ENCODE assay signal across 21 mouse cellular contexts in the genomic region with DNA sequence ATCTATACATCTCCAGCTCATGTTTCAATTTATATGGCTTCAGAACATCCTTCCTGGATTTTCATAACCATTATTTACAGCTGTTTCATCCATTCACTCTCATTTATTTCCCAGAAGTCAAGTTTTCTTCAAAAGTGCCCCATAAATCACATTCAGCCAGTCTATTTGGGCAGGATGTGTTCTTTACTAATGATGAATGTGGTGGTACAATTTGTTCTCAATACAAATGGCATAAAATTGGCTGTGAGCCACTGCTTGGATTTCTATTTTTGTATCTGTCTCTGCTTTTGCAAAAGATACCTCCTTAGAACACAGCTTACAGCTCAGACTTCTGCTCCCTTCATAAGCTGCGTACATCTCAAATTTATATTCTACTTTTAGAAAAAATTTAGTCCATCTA. TPM values are rescaled to one million over a fixed set of nuclear protein-coding genes. Genes with fewer than 3 reads are reported as not detected.
DNase-seq lines count a peak whose midpoint lies in the region; ATAC-seq and TF ChIP-seq lines count a peak whose summit lies in the region.
"Had no signal": no experiment of that assay in that cellular context is flagged by ENCODE, and none has a peak within 500 bp of the region (broad histone marks: within the 10 kb centered on the region; RNA-seq: fewer than 3 reads in every experiment).

No protein-coding gene starts in this region.

- H3K4me2 ChIP-seq in forebrain, postnatal 0 days (ENCODE audit: low read depth), result no peak overlapping the region
- H3K4me2 ChIP-seq in forebrain, embryonic 16.5 days (ENCODE audit: low read length), result no peak overlapping the region
- H3K4me2 ChIP-seq: embryonic facial prominence, embryonic 12.5 days; forebrain, embryonic 13.5 days; hindbrain, embryonic 12.5 days; limb, embryonic 13.5 days; liver, embryonic 13.5 days; midbrain, embryonic 12.5 days; neural tube, embryonic 13.5 days had no signal

- DNase-seq in forebrain, postnatal 0 days, result peak; percentile 27
- DNase-seq in layer of hippocampus, adult 11-12 months (ENCODE audit: low spot score), result peak; percentile 49
- DNase-seq in layer of hippocampus, postnatal 25 days (ENCODE audit: extremely low spot score in 1 of 2, low spot score in 1 of 2), result no peak
- peak; percentile 5 for DNase-seq in 3T3-L1 (ENCODE audit: low read depth, low spot score)
- DNase-seq in brain, adult 2 months (ENCODE audit: low read depth, low spot score), result peak; percentile 66
- DNase-seq in testis, postnatal 10 days (ENCODE audit: low spot score), result no peak
- DNase-seq in retina, postnatal 1 day, result no peak
- DNase-seq: cerebellum, adult 9-10 months; gastrocnemius, postnatal 36 days; liver, embryonic 13.5 days; spleen, adult 18-20 months; thymus, adult 18-20 months; thymus, postnatal 4 days had no signal

- WGBS in forebrain, postnatal 0 days, result 77% methylated on average over 1 of the region's 1 CpGs
- 76% methylated on average over 1 of the region's 1 CpGs for WGBS in forebrain, embryonic 16.5 days

- H3K4me3 ChIP-seq in forebrain, postnatal 0 days (ENCODE audit: low read depth, low read length), result no peak overlapping the region
- no peak overlapping the region for H3K4me3 ChIP-seq in forebrain, embryonic 16.5 days (replicated peaks; ENCODE audit: low read length)
- H3K4me3 ChIP-seq: embryonic facial prominence, embryonic 12.5 days; erythroblast, embryonic 14.5 days; forebrain, embryonic 13.5 days; hindbrain, embryonic 12.5 days; limb, embryonic 13.5 days; liver, embryonic 13.5 days; midbrain, embryonic 12.5 days; neural tube, embryonic 13.5 days had no signal

- H3K36me3 ChIP-seq in forebrain, postnatal 0 days (ENCODE audit: insufficient read depth), result no peaks in the 10 kb centered on the region
- no peaks in the 10 kb centered on the region for H3K36me3 ChIP-seq in forebrain, embryonic 16.5 days (ENCODE audit: control insufficient read depth, insufficient read depth)
- H3K36me3 ChIP-seq: embryonic facial prominence, embryonic 12.5 days; hindbrain, embryonic 12.5 days; limb, embryonic 13.5 days; liver, embryonic 13.5 days; midbrain, embryonic 12.5 days; neural tube, embryonic 13.5 days had no signal

- no peak for TF ChIP-seq CTCF in forebrain, postnatal 0 days (IDR thresholded peaks at IDR 0.05; ENCODE audit: low read depth)

- H3K4me1 ChIP-seq in forebrain, postnatal 0 days (ENCODE audit: insufficient read depth), result no peaks in the 10 kb centered on the region
- H3K4me1 ChIP-seq in forebrain, embryonic 16.5 days (replicated peaks; ENCODE audit: control insufficient read depth, insufficient read depth, low read length), result peaks cover 3% of the 10 kb centered on the region
- H3K4me1 ChIP-seq: embryonic facial prominence, embryonic 12.5 days; limb, embryonic 13.5 days; liver, embryonic 13.5 days; midbrain, embryonic 12.5 days had no signal

- H3K27ac ChIP-seq in forebrain, postnatal 0 days (ENCODE audit: low read depth, low read length), result no peak overlapping the region
- no peak overlapping the region for H3K27ac ChIP-seq in forebrain, embryonic 16.5 days (ENCODE audit: low read length)
- H3K27ac ChIP-seq: embryonic facial prominence, embryonic 12.5 days; forebrain, embryonic 13.5 days; hindbrain, embryonic 12.5 days; limb, embryonic 13.5 days; liver, embryonic 13.5 days; midbrain, embryonic 12.5 days; neural tube, embryonic 13.5 days had no signal

- no peak for ATAC-seq in forebrain, postnatal 0 days
- ATAC-seq in forebrain, embryonic 16.5 days, result no peak
- ATAC-seq: forebrain, embryonic 13.5 days had no signal

- no peak overlapping the region for H3K9ac ChIP-seq in forebrain, postnatal 0 days
- no peak overlapping the region for H3K9ac ChIP-seq in forebrain, embryonic 16.5 days (replicated peaks; ENCODE audit: low read depth, low read length)
- H3K9ac ChIP-seq: embryonic facial prominence, embryonic 12.5 days; forebrain, embryonic 13.5 days; hindbrain, embryonic 12.5 days; limb, embryonic 13.5 days; liver, embryonic 13.5 days; midbrain, embryonic 12.5 days; neural tube, embryonic 13.5 days had no signal

- H3K27me3 ChIP-seq in forebrain, postnatal 0 days (ENCODE audit: insufficient read depth, low read length), result no peaks in the 10 kb centered on the region
- H3K27me3 ChIP-seq in forebrain, embryonic 16.5 days (replicated peaks; ENCODE audit: control insufficient read depth, insufficient read depth, low read length), result no peaks in the 10 kb centered on the region
- H3K27me3 ChIP-seq: embryonic facial prominence, embryonic 12.5 days; forebrain, embryonic 13.5 days; hindbrain, embryonic 12.5 days; limb, embryonic 13.5 days; liver, embryonic 13.5 days; midbrain, embryonic 12.5 days; neural tube, embryonic 13.5 days had no signal

- no peaks in the 10 kb centered on the region for H3K9me3 ChIP-seq in forebrain, postnatal 0 days (ENCODE audit: low read length)
- no peaks in the 10 kb centered on the region for H3K9me3 ChIP-seq in forebrain, embryonic 16.5 days (ENCODE audit: control insufficient read depth, low read length)
- H3K9me3 ChIP-seq: embryonic facial prominence, embryonic 12.5 days; forebrain, embryonic 13.5 days; hindbrain, embryonic 12.5 days; liver, embryonic 13.5 days; midbrain, embryonic 12.5 days; neural tube, embryonic 13.5 days had no signal

RNA-seq across cellular contexts. Expression of a gene that starts 32.7 kb away (rescaled TPM):
- total RNA-seq in forebrain, postnatal 0 days (2014; rRNA removed), result 81.2 and 93.4 TPM in 2 replicates
- 76.7 and 113 TPM in 2 replicates for polyA plus RNA-seq in forebrain, postnatal 0 days (2015; fragmentation: Nextera tagmentation; extraction: Ambion mirVana)
- polyA plus RNA-seq in forebrain, embryonic 16.5 days (2015; fragmentation: Nextera tagmentation; extraction: Ambion mirVana), result 128 and 141 TPM in 2 replicates
- 10 to 100 TPM; 29.9 to 32.3 TPM for total RNA-seq in layer of hippocampus, postnatal 25 days (2021)

Comparison
In these comparisons a context has a peak if more than half of its experiments do, and no peak if none do; other contexts are left out.
1. DNase-seq: peak in forebrain, postnatal 0 days (single experiment), layer of hippocampus, adult 11-12 months (single experiment), 3T3-L1 (single experiment) and brain, adult 2 months (single experiment); none in layer of hippocampus, postnatal 25 days (0 of 2), testis, postnatal 10 days (single experiment) and retina, postnatal 1 day (single experiment).